Mouse (Mus musculus) frontal cortex, postnatal 10 days (tissue): Measurements from ENCODE around the gene Amh.

ENCODE experiments used
- DNase-seq, 2 experiments: peaks; one replicate each; pipeline ENCODE4 v3.0.0; 2022; ENCODE audit warnings: low spot score in 2 of 2, mixed read lengths in 1 of 2

Gene Amh

DNA sequence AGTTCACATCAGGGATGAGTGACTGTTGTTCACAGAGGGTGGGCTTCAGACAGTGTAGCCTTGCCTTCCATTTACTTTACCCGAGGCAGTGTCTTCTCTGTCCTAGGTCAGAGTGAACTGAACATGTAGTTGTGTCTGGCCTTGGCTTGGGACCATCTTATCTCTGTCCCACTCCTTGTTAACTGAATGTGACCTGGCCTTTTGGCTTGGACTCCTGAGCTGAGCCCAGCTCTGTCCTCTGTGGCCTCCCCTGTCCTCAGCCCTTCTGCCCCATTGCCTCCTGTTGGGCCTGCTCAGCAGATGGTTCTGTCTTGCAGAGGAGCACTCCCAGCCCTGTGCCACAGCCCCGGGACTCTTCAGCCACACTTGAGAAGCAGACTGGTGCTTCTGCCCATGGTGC lies 17.5 kb upstream of the Amh start:
- no peak for DNase-seq

GRCm38 (mm10) chr10:80790761-80791404 lies 14.2 kb upstream of the Amh start:
- DNase-seq, result peak in 1 of 2 experiments; percentile 10

DNA sequence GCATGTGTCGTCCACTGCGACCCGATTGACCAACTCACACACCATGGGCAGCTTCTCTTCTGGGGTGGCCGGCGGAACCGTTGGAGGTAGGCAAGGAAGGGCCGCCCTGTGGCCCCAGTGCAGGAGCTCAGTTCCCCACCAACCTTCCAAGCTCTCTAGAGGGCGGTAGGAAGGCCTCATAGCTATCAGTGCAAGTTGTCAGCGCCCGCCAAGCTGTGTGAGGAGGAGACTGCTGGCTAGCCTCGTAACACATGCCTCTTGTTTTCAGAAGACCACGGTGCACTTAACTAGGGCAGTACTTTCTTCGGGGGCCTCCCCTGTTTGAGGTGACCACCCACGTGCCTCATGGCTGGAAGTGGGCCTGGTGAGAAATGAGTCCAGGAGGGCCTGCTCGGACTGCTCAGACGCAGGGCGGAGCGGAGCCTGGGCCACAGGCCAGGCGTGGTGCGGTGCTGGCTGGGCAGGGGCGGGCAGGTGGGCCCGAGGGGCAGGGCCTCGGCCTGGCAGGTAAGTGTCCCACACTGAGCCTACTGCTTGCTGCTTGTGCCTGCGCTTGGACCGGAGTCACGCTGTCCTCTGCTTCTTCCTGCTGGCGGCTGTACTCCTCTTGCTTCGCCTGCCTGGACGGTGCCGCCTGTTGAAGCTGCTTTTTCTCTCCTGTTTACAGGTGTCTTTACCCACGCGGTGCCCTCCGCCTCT lies 13.4 kb upstream of the Amh start:
- DNase-seq, result peak in 1 of 2 experiments; percentile 13

- peak in 1 of 2 experiments; percentile 10 for DNase-seq
Observed at GRCm38 (mm10) chr10:80792175-80793032, 12.6 kb upstream of the Amh start.

DNA sequence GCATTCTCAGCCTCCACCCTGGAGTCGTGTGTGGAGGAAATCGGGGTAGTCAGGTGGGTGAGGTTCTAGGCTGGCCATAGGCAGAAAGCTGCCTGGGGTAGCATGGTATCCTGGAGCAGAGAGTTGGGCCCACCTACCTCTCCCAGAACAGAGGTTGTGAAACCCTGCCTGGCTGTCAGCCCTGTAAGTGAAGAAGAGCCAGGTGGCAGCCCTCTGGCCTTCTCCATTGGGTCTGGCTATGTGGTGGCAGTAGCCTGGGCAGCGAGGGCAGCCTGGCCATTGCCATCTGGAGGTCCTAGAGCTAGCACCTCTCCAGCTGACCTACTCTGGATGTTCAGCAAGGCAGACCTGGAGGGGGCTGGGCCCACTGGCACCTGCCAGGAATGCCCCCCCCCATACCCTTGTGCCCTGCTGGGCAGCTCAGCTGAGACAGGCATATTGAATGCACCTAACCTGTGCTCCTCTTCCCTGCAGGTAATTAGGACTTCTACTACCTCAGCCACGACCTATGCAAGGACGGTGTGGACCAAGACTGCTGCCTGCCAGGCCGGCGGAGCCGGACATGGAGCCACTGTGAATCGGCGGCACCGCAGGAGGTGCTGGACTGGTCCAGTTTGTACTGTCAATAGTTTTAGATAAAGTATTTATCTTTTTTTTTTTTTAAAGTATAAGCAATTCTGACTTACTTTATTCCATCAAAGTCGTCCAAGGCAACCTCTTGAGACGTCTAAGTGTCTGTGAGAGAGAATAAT lies 11.8 kb upstream of the Amh start:
- no peak for DNase-seq

GRCm38 (mm10) chr10:80793803-80794202 lies 11.2 kb upstream of the Amh start:
- DNase-seq, result no peak

DNA sequence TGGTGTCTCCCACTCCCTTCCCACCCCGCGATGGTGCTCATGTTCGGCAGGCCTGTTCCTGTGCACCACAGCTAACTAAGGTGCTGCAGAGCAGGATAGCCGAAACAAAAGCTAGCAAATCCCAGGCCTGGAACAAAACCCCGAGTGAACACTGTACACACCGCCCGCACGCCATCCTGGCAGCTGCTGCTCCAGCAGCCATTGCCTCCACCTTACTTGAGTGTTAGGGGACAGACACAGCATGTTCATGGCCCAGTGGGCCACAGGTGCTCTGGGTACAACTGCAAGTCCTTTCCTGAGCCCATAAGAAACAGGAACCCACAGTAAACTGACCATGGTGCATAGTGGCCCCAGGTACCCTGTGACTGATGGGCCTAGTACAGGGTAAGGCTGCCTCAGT lies 10.3 kb upstream of the Amh start:
- no peak for DNase-seq

DNA sequence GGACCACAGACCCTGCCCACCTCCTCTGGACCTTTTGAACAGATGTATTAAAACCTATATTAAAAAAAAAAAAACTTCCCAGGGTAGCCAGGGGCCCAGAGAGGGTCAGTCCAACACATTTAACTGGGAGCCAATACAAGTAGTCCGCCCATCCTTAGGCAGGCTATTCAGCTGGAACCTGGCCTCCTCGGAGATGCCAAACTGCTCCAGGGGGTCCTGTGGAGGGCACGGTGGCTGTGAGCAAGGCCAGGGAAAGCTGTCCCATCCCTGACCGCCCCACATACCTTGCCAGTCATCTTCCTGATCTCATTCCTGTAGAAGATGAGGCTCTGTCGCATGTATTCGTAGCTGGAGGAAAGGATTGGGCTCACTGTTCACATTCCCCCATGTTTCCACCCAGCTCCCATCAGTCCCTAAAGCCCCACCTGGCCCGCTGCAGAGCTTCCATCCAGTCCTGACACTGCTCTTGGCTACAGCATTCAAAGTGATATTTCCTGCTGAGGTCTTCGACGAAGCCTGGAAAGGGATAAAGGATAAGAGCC lies 8.7 kb upstream of the Amh start:
- DNase-seq, result no peak

DNA sequence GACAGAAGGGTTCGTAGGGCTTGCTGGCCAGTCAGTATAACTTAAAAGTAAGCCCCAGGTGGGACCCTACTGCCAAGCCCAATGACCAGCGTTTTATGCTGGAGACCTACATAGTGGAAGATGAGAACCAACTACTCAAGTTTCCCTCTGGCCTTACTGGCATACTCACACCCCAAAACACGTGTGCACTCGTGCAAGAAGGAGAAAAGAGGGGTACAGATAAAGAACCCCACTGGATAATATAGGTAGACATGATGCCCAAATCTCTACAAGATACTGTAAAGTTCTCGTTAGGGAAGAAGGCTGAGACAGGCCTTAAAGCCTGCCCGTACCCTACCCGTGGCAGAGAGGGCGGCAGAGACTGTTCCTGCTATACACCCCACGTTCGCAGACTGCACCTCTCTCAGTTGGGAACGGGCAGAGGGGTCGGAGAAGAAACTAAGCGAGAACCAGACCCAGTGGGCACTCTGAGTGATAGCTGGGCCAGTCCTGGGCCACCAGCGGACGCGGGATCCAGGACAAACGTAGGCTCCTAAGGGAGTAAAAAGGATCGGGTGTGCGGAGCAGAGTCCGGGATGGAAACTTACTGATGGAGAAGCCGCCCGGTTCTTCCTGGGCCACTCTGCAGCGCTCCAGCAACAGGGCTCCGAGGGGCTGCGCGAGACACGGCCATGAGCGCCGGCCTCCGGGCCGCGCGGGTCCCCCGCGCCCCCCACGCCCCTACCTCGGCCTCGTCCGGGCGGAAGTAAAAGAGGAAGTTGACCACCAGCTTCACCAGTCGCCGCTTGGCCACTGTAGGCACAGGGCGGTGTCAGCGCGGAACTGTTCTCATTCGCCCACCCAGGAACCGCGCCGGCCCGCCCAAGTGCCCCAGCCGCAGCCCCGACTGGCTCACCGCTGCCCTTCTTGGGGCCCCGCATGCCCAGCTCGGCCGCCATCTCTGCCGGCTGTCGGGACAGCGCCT lies 7.6 kb upstream of the Amh start:
- DNase-seq, result peak in 1 of 2 experiments; percentile 13

DNA sequence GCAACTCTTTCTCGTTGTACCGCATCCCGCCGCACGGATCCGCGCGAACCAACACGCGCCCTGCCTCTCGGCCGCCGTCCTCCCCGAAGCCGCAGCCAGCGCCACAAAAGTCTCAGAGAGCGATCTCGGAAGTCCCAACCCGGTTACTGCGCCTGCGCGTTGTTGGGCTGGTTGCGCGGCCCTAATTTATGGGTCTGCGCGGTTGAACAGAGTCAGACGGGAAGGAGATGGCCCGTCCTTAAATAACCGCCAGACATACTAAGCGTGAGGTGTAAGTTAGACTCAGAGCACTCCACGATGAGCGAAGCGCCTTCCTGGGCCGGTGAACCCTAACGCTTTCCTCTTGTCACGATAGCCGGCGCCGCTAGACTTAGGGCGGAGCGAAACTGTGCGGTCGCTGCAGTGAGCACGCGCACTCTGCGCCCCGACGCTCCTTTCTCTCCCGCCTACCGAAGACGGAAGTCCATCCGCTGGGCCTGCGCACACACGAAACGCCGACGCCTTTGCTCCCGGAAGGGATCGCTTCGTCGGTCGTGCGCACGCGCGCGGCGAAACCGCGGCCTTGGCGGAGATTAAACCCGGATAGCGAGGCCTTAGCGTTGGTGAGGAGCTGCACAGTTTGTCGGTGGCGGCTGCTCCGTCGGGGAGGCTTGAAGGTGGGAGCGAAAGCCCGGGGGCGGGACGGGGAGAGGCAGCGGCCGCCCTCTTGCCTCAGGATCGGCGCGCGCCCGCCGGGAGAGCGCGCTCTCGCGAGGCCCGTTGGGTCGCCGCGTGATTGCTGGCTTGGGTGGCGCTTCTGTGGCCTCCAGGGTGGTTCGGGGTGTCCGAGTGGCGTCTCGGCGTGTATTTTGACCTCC lies 6.7 kb upstream of the Amh start, which contains the start of the genes Sf3a2 and Plekhj1:
Sf3a2 (plus strand) TSS at position 49 of the 857 bp plus-strand sequence.
Plekhj1 (minus strand) TSS at position 477 of the 857 bp plus-strand sequence.
- DNase-seq, result peak; percentile 90 to 94

DNA sequence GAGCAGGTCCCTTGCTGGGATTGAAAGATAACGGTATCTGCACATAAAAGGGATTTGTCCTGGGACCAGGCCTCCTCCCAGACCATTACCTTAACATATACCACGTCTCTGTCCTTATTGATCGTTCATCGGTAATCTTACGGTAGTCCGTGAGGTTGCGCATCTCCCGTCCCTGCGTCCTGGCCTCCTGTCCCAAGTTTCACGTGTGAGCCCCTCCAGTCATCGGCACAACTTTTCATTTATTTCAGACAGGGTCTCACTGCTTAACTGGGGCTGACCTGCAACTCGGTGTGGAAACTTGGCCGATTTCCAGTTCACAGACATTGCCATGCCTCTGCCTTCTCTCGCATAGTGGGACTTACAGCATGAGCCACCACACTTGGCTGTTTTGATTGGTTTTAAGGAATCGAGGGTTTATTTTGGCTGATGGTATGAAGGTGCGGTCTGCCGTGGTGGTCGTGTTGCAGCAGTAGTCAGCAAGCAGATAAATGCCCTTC lies 5.9 kb upstream of the Amh start:
- peak in 1 of 2 experiments; percentile 6 for DNase-seq

- DNase-seq, result no peak
Observed at GRCm38 (mm10) chr10:80802204-80802912, 2.7 kb upstream of the Amh start.

- no peak for DNase-seq
Observed at GRCm38 (mm10) chr10:80802996-80803395, 2.0 kb upstream of the Amh start.

- peak in 1 of 2 experiments; percentile 18 for DNase-seq
Observed at GRCm38 (mm10) chr10:80804340-80804739, 703 bp upstream of the Amh start.

GRCm38 (mm10) chr10:80805322-80805721 lies 279 bp downstream of the Amh start:
- DNase-seq, result peak in 1 of 2 experiments; percentile 29

GRCm38 (mm10) chr10:80805925-80806324 lies 882 bp downstream of the Amh start:
- peak; percentile 67 to 68 for DNase-seq

- no peak for DNase-seq
Observed at GRCm38 (mm10) chr10:80806341-80807056, 1.5 kb downstream of the Amh start.
